Mouse (Mus musculus) ES-Bruce4 (cell line): ENCODE measurements around the gene Ston2. TPM values are rescaled to one million over a fixed set of nuclear protein-coding genes. Genes with fewer than 3 reads are reported as not detected.

Source experiments
- H3K27ac ChIP-seq: 2 replicates; pipeline ENCODE4 v1.5.1; 2012; ENCODE audit warnings: low read length, inconsistent platforms; ENCODE audit not compliant: insufficient read depth
- H3K27me3 ChIP-seq: 2 replicates; pipeline ENCODE4 v1.6.1; 2012; ENCODE audit warnings: mild to moderate bottlenecking, low read length, inconsistent platforms; ENCODE audit not compliant: control insufficient read depth, poor library complexity, insufficient read depth, severe bottlenecking
- H3K36me3 ChIP-seq: 2 replicates; pipeline ENCODE4 v1.6.1; 2012; ENCODE audit warnings: inconsistent platforms, mild to moderate bottlenecking, low read length, moderate library complexity; ENCODE audit not compliant: control insufficient read depth, poor library complexity, insufficient read depth, severe bottlenecking
- H3K4me1 ChIP-seq: one replicate; pipeline ENCODE4 v1.8.1; 2011; ENCODE audit warnings: low read length; ENCODE audit not compliant: control insufficient read depth, insufficient read depth
- H3K4me3 ChIP-seq: 2 replicates; pipeline ENCODE4 v1.5.1; 2011; ENCODE audit warnings: low read depth, mild to moderate bottlenecking, low read length
- H3K9ac ChIP-seq: 2 replicates; pipeline ENCODE4 v1.6.1; 2012; ENCODE audit warnings: low read depth, mild to moderate bottlenecking, inconsistent platforms; ENCODE audit not compliant: poor library complexity, severe bottlenecking
- H3K9me3 ChIP-seq: replicated peaks from 2 replicates; pipeline ENCODE4 v1.6.1; 2012; ENCODE audit warnings: mild to moderate bottlenecking, low read length, inconsistent platforms; ENCODE audit not compliant: control insufficient read depth, poor library complexity, insufficient read depth, severe bottlenecking
- CTCF ChIP-seq: IDR thresholded peaks from one replicate; pipeline ENCODE4 v1.8.1; 2011; ENCODE audit warnings: low read depth, low read length
- EP300 ChIP-seq: IDR thresholded peaks from 2 replicates; pipeline ENCODE4 v1.6.1; 2011; ENCODE audit warnings: low read depth, low read length; ENCODE audit not compliant: insufficient read depth
- POLR2A ChIP-seq: IDR thresholded peaks from one replicate; pipeline ENCODE4 v1.8.1; 2011; ENCODE audit warnings: low read length; ENCODE audit not compliant: insufficient read depth
- polyA plus RNA-seq: library from polyadenylated mRNA; stranded (reverse); fragments of >200 nt; gene quantifications from 2 replicates; pipeline ENCODE4 v1.2.4, GENCODE M21; 2011; ENCODE audit warnings: low read depth; ENCODE audit not compliant: missing spikeins, insufficient read depth, insufficient read length

Gene Ston2
- polyA plus RNA-seq, 1 experiment: 21.8 TPM

GRCm38 (mm10) chr12:91606651-91607050 lies 181.5 kb downstream of the Ston2 start:
- Histone ChIP-seq H3K4me3 (no peak overlapping the region), H3K4me1 (peaks cover 3% of the 10 kb centered on the region), H3K36me3 (no peaks in the 10 kb centered on the region), H3K27ac (no peak overlapping the region), H3K27me3 (no peaks in the 10 kb centered on the region), H3K9me3 (peaks cover 3% of the 10 kb centered on the region), H3K9ac (no peak overlapping the region)
- TF ChIP-seq POLR2A (no peak), CTCF (no peak), EP300 (no peak)

GRCm38 (mm10) chr12:91604600-91604999 lies 183.6 kb downstream of the Ston2 start:
- no peak overlapping the region for H3K9ac ChIP-seq
- no peaks in the 10 kb centered on the region for H3K36me3 ChIP-seq
- no peak overlapping the region for H3K4me3 ChIP-seq
- H3K4me1 ChIP-seq: peaks cover 3% of the 10 kb centered on the region
- TF ChIP-seq EP300 (no peak), CTCF (no peak), POLR2A (no peak)
- no peak overlapping the region for H3K27ac ChIP-seq
- H3K9me3 ChIP-seq: peaks cover 3% of the 10 kb centered on the region
- no peaks in the 10 kb centered on the region for H3K27me3 ChIP-seq

- no peaks in the 10 kb centered on the region for H3K27me3 ChIP-seq
- H3K4me3 ChIP-seq: no peak overlapping the region
- no peaks in the 10 kb centered on the region for H3K9me3 ChIP-seq
- no peaks in the 10 kb centered on the region for H3K4me1 ChIP-seq
- H3K27ac ChIP-seq: no peak overlapping the region
- TF ChIP-seq POLR2A: no peak
- TF ChIP-seq CTCF: no peak
- no peak for TF ChIP-seq EP300
- no peaks in the 10 kb centered on the region for H3K36me3 ChIP-seq
- H3K9ac ChIP-seq: no peak overlapping the region
Observed at GRCm38 (mm10) chr12:91592128-91592527, 196.1 kb downstream of the Ston2 start.

DNA sequence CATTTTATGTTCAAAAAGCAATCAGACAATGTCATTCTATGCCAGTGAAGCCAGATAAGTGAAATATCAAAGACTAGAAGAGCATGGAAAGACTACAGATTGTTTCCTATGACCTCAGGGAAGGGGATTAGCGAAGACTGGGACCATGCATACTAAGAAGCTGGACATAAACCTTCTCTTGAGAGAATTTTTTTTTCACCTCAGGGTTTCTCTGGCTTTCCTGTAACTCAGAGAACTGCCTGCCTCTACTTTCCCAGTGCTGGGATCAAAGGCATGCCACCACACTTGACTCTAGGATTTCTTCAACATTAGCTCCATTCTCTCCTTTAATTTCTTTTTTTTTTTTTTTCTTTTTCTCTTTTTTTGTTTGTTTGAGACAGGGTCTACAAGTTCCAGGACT lies 197.0 kb downstream of the Ston2 start:
- H3K27ac ChIP-seq: peak overlapping the region; percentile 89
- peak overlapping the region; percentile 73 for H3K4me3 ChIP-seq
- no peaks in the 10 kb centered on the region for H3K4me1 ChIP-seq
- no peaks in the 10 kb centered on the region for H3K36me3 ChIP-seq
- TF ChIP-seq CTCF (no peak), POLR2A (no peak), EP300 (no peak)
- no peaks in the 10 kb centered on the region for H3K9me3 ChIP-seq
- no peaks in the 10 kb centered on the region for H3K27me3 ChIP-seq
- peak overlapping the region; percentile 76 for H3K9ac ChIP-seq

DNA sequence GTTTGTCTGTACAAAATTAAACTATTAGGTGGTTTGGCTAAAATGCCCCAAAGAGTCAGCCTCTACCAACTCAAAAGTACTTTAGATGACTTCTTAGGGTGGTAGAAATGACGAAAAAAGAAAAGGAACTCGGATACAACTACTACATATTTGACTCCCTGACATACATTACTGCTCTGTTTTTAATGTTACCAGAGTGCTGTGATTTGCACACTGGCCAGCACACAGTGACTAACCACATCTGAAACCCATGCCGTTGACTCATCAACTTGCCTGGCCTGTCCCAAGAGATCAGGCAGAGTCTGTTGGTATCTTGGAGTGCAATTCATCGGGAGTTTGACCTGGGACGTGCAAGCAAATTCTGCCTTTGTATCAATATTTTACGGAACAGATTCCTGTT lies 197.5 kb downstream of the Ston2 start:
- peak overlapping the region; percentile 79 for H3K4me3 ChIP-seq
- H3K27me3 ChIP-seq: no peaks in the 10 kb centered on the region
- no peaks in the 10 kb centered on the region for H3K4me1 ChIP-seq
- H3K9ac ChIP-seq: peak overlapping the region; percentile 76
- H3K9me3 ChIP-seq: no peaks in the 10 kb centered on the region
- H3K36me3 ChIP-seq: peaks cover 3% of the 10 kb centered on the region
- TF ChIP-seq POLR2A (no peak), CTCF (no peak), EP300 (no peak)
- peak overlapping the region; percentile 89 for H3K27ac ChIP-seq

GRCm38 (mm10) chr12:91589847-91590690 lies 198.1 kb downstream of the Ston2 start, which contains the start of gene Gtf2a1:
Gtf2a1 (minus strand) TSS chr12:91590487.
- Histone ChIP-seq H3K36me3 (peaks cover 8% of the 10 kb centered on the region), H3K4me3 (peak within 1 kb of the TSS; percentile 99), H3K27me3 (no peaks in the 10 kb centered on the region), H3K4me1 (no peaks in the 10 kb centered on the region), H3K27ac (peak within 1 kb of the TSS; percentile 89), H3K9ac (peak within 1 kb of the TSS; percentile 100), H3K9me3 (no peaks in the 10 kb centered on the region)
- TF ChIP-seq POLR2A (peak; percentile 98), EP300 (0 out of 2 replicates have a peak, but pooled peaks have one; percentile 29), CTCF (no peak)
